Mouse (Mus musculus): Measurements from ENCODE around the gene Cblc. TPM values are rescaled to one million over a fixed set of nuclear protein-coding genes. Genes with fewer than 3 reads are reported as not detected.

The Cblc gene
- polyA plus RNA-seq, 1 experiment from 2014 or later, result 0.27 TPM

DNA sequence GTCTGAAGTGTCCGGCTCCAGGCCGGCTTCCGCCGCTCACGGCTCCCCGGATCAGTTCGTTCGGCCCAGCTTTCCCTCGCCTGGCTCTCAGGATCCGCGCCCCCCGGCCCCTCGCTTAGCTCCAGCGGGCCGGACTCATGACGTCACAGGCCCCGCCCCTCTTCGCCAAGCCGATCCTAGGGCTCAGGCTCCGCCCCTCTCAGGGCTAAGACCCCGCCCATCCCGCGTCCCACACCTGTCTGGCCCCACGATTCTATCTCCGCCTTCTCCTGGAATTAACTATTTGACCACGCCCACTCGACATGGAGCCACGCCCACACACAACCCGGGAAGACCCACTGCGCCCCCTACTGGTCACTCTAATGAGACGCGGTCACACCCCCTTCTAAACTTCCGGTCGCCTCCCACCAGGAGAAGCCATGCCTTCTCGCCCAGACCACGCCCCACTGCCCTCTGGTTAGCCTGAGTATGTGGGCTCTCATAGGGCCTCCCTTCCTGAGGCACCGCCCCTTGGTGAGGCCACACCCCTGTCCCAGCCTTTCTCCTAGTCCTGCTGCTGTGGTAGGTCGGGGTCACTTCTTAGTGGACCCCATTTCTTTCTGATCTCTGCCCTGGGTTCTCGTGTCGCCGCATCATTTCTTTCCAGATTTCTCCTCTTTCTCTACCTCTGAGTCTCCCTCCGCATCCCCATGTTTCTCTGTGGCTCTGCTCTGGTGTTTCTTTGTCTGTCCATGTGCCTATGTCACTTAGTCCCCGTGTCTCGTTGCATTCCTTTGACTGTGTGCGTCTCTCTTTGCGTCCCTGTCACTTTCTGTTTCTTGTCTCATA lies 47.0 kb downstream of the Cblc start:
- peak overlapping the region; percentile 78 for H3K4me3 ChIP-seq
- peak; percentile 93 for ATAC-seq (ENCODE audit: insufficient number of reproducible peaks, low FRiP score)
- H3K27ac ChIP-seq (ENCODE audit: poor library complexity, severe bottlenecking), result peak overlapping the region; percentile 85
- peak overlapping the region; percentile 89 for H3K9ac ChIP-seq
- no peaks in the 10 kb centered on the region for H3K36me3 ChIP-seq
- H3K4me2 ChIP-seq, result peak overlapping the region; percentile 91
- no peaks in the 10 kb centered on the region for H3K27me3 ChIP-seq (replicated peaks)
- H3K4me1 ChIP-seq (replicated peaks), result peaks cover 58% of the 10 kb centered on the region
- H3K9me3 ChIP-seq (replicated peaks), result no peaks in the 10 kb centered on the region
- WGBS, result under 1% methylated on average over 46 of the region's 46 CpGs

- Histone ChIP-seq H3K27me3 (replicated peaks) (no peaks in the 10 kb centered on the region), H3K36me3 (peaks cover 5% of the 10 kb centered on the region), H3K4me3 (peak overlapping the region; percentile 78), H3K9ac (peak overlapping the region; percentile 89), H3K27ac (ENCODE audit: poor library complexity, severe bottlenecking) (peak overlapping the region; percentile 85), H3K4me1 (replicated peaks) (peaks cover 59% of the 10 kb centered on the region), H3K4me2 (peak overlapping the region; percentile 91), H3K9me3 (replicated peaks) (no peaks in the 10 kb centered on the region)
- WGBS, result 1% methylated on average over 32 of the region's 32 CpGs
- peak; percentile 2 for ATAC-seq (ENCODE audit: insufficient number of reproducible peaks, low FRiP score)
These were observed 48.1 kb downstream of the Cblc start for GRCm38 (mm10) chr7:19748219-19749195.

DNA sequence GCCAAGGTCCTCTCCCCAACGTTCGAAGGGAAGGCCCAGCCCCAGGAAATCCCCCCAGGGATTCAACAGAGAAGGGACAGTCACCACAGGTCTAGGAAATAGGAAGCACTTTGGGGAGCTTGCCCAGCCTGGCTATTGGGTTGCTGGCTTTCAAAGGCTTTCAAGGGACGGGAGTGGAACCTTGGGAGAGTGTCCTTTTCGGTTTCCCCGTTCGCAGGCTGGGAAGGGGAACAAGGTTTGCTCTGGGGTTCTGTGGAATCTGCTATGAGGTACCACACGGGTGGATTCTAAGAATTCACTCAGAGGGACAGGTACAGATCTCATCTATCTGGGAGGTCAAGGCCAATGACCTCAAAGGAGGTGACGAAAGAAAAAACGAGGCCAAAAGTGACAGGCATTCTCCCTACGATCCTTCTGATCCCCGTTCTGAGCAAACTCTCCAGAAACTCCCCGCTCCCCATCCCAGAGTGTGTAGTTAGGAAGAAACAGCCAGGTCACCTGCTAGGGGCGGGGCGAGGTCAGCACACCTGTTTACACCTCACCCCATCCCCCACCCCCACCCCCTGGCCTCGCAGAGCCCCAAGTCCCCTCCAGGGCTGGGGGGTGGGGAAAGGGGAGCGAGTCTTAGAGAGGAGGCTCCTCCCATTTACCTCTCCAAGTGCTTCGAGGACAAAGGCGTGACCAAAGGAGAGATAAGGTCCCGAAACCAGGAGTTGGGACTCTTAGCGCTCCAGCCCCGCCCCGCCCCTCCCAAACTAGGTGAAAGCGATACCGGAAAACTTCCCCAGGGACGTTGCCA lies 49.0 kb downstream of the Cblc start:
- H3K4me1 ChIP-seq (replicated peaks), result peaks cover 56% of the 10 kb centered on the region
- peaks cover 11% of the 10 kb centered on the region for H3K36me3 ChIP-seq
- peak overlapping the region; percentile 91 for H3K4me2 ChIP-seq
- H3K9ac ChIP-seq, result peak overlapping the region; percentile 89
- ATAC-seq (ENCODE audit: insufficient number of reproducible peaks, low FRiP score), result no peak
- peak overlapping the region; percentile 78 for H3K4me3 ChIP-seq
- H3K9me3 ChIP-seq (replicated peaks), result no peaks in the 10 kb centered on the region
- no peaks in the 10 kb centered on the region for H3K27me3 ChIP-seq (replicated peaks)
- WGBS, result 7% methylated on average over 25 of the region's 25 CpGs
- peak overlapping the region; percentile 49 for H3K27ac ChIP-seq (ENCODE audit: poor library complexity, severe bottlenecking)

- Histone ChIP-seq H3K9ac (peak overlapping the region; percentile 89), H3K9me3 (replicated peaks) (no peaks in the 10 kb centered on the region), H3K4me3 (peak overlapping the region; percentile 78), H3K27ac (ENCODE audit: poor library complexity, severe bottlenecking) (peak overlapping the region; percentile 49), H3K4me1 (replicated peaks) (peaks cover 66% of the 10 kb centered on the region), H3K4me2 (peak overlapping the region; percentile 91), H3K36me3 (peaks cover 18% of the 10 kb centered on the region), H3K27me3 (replicated peaks) (no peaks in the 10 kb centered on the region)
- no peak for ATAC-seq (ENCODE audit: insufficient number of reproducible peaks, low FRiP score)
- WGBS, result 29% methylated on average over 5 of the region's 6 CpGs
These were observed 50.0 kb downstream of the Cblc start for GRCm38 (mm10) chr7:19746426-19747201.

GRCm38 (mm10) chr7:19745971-19746370 lies 50.6 kb downstream of the Cblc start:
- WGBS, result 57% methylated on average over 9 of the region's 10 CpGs
- Histone ChIP-seq H3K9me3 (replicated peaks) (no peaks in the 10 kb centered on the region), H3K9ac (no peak overlapping the region), H3K27ac (ENCODE audit: poor library complexity, severe bottlenecking) (no peak overlapping the region), H3K4me3 (no peak overlapping the region), H3K27me3 (replicated peaks) (no peaks in the 10 kb centered on the region), H3K4me2 (peak overlapping the region; percentile 91; the same call in 1 of the 2 replicates), H3K4me1 (replicated peaks) (peaks cover 67% of the 10 kb centered on the region), H3K36me3 (peaks cover 24% of the 10 kb centered on the region)
- ATAC-seq (ENCODE audit: insufficient number of reproducible peaks, low FRiP score), result no peak

DNA sequence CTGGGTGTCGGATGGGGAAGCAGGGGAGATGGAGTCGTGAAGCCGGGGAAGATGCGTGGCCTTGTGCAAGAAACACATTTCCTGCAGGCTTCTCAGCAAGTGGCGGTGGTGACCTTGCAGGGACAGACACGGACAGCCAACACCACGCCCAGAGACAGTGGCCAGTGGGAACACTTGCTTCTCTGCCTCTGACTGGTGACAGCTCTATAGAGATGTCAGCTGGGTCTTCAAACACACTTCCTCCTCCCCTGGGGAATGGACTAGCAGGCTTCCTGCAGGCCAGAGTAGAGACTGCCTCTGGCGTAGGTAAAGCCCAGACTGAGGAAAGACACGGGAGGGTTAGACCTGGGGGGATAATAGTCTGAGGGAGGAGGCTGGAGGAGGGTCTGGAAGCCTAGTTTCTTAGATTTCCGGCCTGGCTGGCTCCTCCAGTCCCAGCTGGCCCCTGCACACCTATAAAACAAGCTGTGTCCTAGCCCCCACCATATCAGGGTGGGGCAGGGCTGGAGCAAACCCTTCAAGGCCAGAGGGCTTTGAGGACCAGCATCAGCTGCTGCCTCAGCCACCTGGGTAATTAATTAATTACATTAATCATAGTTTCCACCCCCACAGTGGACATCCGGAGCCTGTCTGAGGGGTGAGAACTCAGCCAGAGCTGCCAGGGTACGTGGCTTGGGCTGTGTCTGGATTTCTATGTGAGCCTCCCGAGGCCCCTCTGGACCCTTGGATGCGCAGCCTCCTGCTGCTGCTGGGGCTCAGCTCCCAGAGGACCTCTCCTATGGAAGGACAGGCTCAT lies 51.8 kb downstream of the Cblc start:
- Histone ChIP-seq H3K27me3 (replicated peaks) (no peaks in the 10 kb centered on the region), H3K9ac (peak overlapping the region; percentile 54), H3K27ac (ENCODE audit: poor library complexity, severe bottlenecking) (peak overlapping the region; percentile 74), H3K9me3 (replicated peaks) (no peaks in the 10 kb centered on the region), H3K4me1 (replicated peaks) (peaks cover 66% of the 10 kb centered on the region), H3K4me3 (peak overlapping the region; percentile 4; the same call in 1 of the 2 replicates), H3K4me2 (peak overlapping the region; percentile 46), H3K36me3 (peaks cover 32% of the 10 kb centered on the region)
- 26% methylated on average over 14 of the region's 14 CpGs for WGBS
- 0 out of 2 replicates have a peak, but pooled peaks have one; percentile 3 for ATAC-seq (ENCODE audit: insufficient number of reproducible peaks, low FRiP score)

DNA sequence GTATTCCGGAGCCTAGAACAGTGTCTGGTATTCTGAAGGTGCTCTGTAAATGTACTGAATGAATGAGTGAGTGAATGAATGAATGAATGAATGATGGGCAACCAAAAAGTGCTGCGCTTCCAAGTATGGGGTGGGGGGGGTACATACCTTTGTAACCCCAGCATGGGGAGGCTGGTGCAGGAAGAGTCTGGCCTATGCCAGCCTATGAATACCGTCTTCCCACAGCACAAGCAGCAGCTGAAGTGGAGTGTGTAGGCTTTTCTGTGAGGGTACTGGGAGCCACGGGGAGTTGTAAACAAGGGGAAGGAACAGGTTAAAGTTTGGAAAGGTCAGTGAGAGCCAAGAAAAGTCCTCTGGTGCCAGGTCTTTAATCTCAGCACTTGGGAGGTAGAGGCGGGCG lies 52.8 kb downstream of the Cblc start:
- Histone ChIP-seq H3K36me3 (peaks cover 38% of the 10 kb centered on the region), H3K9ac (no peak overlapping the region), H3K4me3 (no peak overlapping the region), H3K27me3 (replicated peaks) (no peaks in the 10 kb centered on the region), H3K4me2 (no peak overlapping the region), H3K9me3 (replicated peaks) (no peaks in the 10 kb centered on the region), H3K27ac (ENCODE audit: poor library complexity, severe bottlenecking) (no peak overlapping the region; the same call in 1 of the 2 replicates), H3K4me1 (replicated peaks) (peaks cover 66% of the 10 kb centered on the region)
- ATAC-seq (ENCODE audit: insufficient number of reproducible peaks, low FRiP score), result no peak
- 83% methylated on average over 6 of the region's 6 CpGs for WGBS

GRCm38 (mm10) chr7:19742468-19742867 lies 54.1 kb downstream of the Cblc start:
- Histone ChIP-seq H3K4me1 (replicated peaks) (peaks cover 60% of the 10 kb centered on the region), H3K4me2 (no peak overlapping the region), H3K9ac (no peak overlapping the region), H3K4me3 (no peak overlapping the region), H3K9me3 (replicated peaks) (no peaks in the 10 kb centered on the region), H3K27ac (ENCODE audit: poor library complexity, severe bottlenecking) (0 out of 2 replicates have a peak overlapping the region, but pooled peaks have one; percentile 11), H3K36me3 (peaks cover 47% of the 10 kb centered on the region), H3K27me3 (replicated peaks) (no peaks in the 10 kb centered on the region)
- no peak for ATAC-seq (ENCODE audit: insufficient number of reproducible peaks, low FRiP score)
- 55% methylated on average over 5 of the region's 5 CpGs for WGBS

DNA sequence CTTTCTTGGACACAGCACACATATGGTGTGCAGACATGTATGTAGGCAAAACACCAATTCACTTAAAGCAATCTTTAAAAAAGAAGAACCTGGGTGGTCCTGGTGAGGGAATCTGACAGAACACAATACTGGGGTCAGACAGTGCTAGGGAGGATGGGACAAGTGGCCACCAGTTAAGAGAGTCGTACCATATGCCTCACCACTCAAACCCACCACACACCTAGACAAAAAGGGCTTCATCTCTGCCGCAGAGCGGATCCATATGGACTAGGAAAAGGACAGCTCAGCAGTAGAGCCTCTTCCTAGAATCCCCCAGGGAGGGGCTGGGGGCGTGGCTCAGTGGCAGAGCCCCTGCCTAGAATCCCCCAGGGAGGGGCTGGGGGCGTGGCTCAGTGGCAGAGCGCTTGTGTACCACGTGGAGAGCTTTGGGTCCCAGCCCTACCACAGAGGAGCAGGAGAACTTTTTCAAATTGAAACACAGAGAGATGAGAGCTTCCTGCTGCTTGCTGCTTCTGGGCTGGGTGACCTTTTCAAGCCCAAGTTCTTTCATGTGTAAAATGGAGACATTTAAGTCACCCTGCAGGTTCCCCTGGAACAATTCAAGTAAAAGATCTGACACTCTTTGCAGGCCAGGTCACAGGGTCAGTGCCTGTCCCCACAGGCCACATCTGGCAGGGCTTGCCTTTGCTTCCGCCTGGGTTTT lies 55.1 kb downstream of the Cblc start:
- 22% methylated on average over 8 of the region's 8 CpGs for WGBS
- H3K36me3 ChIP-seq, result peaks cover 57% of the 10 kb centered on the region
- H3K9me3 ChIP-seq (replicated peaks), result no peaks in the 10 kb centered on the region
- no peak for ATAC-seq (ENCODE audit: insufficient number of reproducible peaks, low FRiP score)
- H3K27ac ChIP-seq (ENCODE audit: poor library complexity, severe bottlenecking), result 0 out of 2 replicates have a peak overlapping the region, but pooled peaks have one; percentile 11
- H3K9ac ChIP-seq, result no peak overlapping the region
- no peaks in the 10 kb centered on the region for H3K27me3 ChIP-seq (replicated peaks)
- H3K4me1 ChIP-seq (replicated peaks), result peaks cover 50% of the 10 kb centered on the region
- no peak overlapping the region for H3K4me3 ChIP-seq
- no peak overlapping the region for H3K4me2 ChIP-seq
